Mouse (Mus musculus): ENCODE results near the gene Prps1l1. TPM values are rescaled to one million over a fixed set of nuclear protein-coding genes. Genes with fewer than 3 reads are reported as not detected.

The Prps1l1 gene
- total RNA-seq (2021), result not detected
- long read RNA-seq, experiment 1, result 0 reads
- long read RNA-seq, experiment 2, result 0 reads

- no peak for DNase-seq (ENCODE audit: low spot score in 2 of 2)
These were observed at the start of gene Prps1l1 for GRCm38 (mm10) chr12:34984461-34984860. TSS of gene Prps1l1 (plus strand) at chr12:34984761.

DNA sequence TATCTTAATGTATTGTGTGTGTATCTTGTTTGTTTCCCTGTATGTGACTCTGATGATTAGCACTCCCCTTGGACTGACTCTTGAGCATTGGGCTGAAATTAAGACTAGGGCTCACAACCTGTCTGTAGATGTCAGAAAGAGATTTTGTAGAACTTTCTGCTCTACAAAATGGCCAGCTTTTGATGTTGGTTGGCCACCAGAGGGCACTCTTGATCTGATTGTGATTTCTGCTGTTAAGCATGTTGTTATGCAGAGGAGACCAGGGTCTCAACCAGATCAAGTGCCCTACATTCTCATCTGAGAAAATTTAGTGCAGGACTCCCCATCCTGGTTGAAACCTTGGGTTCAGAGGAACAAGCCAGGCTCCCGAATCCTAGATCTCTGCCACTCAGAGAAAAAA, 46.6 kb upstream of the Prps1l1 start:
- DNase-seq (ENCODE audit: low spot score in 2 of 2), result no peak

DNA sequence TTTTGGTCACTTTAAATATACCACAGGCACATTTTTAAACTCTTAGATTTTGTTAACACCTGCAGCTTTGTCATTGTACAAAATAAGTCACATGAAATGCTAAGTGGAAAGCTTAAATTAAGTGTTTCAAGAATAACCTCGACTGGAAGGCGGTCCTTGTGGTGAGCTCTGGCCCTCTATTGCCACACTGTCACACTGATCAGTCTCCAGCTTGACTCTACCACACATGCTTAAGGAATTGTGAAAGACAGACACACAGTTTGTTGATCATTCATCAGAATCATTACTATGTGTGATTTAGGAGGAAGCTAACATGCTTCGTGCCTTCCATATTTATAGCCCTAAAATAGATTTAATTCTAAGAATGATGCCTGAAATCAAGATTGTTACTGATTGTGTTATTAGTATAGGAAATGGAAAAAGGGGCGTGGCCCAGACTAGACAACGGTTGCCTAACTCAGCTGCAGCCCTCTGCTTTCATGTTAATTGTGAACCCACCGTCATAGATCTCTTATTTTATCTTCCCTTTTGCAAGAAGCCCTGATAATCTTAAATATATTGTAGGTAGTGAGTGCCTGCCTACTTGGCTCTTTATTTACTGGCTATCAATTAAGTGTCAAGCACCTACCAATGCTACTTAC, 35.4 kb upstream of the Prps1l1 start:
- DNase-seq (ENCODE audit: low spot score in 2 of 2), result no peak

GRCm38 (mm10) chr12:34975991-34976390, 8.6 kb upstream of the Prps1l1 start:
- DNase-seq (ENCODE audit: low spot score in 2 of 2), result no peak

DNA sequence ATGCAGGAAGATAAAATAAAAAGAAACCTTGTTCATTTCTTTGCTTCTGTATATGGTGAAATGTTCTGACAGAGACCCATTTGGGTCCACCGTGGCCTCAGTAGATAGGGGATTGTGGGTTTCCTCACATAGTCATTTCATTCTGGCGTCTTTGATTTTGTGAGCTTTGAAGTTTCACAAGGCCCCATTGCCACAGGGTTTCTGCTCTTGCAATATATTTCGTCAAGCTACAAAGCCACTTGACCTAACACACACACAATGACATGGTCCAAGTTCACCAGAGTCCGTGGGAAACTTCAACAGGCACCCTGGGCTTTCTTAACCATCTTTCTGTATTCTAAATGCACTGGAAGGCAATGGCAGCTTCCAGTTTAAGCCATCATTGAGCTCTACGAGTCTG, 1.3 kb downstream of the Prps1l1 start:
- DNase-seq (ENCODE audit: low spot score in 2 of 2), result no peak

DNA sequence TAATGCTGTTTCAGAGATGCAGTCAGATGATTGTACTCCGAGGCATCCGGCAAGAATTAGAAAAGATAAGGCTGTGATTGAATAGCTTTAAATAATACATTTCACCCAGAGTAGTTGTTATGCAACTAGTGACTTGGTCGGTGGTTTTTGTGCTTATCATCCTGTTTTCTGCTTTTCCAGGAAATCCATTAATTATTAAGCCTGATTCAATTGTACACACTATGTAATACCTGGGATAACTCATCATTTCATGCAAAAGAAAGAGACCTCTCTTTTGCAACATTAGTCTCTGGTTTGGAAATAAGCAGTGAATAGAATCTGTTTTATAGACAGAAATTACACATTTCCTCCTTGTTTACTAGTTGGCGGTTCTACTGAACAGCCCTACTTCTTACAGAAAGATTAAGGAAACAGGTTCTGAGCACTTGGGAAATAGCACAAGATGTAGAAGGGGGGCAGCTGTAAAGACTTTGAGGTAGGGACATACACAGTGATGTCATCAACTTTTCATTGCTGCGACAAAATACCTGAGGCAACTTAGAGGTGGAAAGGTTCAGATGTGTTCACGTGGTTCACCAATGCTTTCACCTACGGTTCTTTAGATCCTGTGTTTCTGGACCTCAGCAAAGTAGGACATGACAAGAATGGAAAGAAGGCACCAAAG, 5.1 kb downstream of the Prps1l1 start:
- no peak for DNase-seq (ENCODE audit: low spot score in 2 of 2)

- no peak for DNase-seq (ENCODE audit: low spot score in 2 of 2)
These were observed 5.8 kb downstream of the Prps1l1 start for GRCm38 (mm10) chr12:34990387-34990786.

- no peak for DNase-seq (ENCODE audit: low spot score in 2 of 2)
These were observed 7.3 kb downstream of the Prps1l1 start for GRCm38 (mm10) chr12:34991900-34992299.

DNA sequence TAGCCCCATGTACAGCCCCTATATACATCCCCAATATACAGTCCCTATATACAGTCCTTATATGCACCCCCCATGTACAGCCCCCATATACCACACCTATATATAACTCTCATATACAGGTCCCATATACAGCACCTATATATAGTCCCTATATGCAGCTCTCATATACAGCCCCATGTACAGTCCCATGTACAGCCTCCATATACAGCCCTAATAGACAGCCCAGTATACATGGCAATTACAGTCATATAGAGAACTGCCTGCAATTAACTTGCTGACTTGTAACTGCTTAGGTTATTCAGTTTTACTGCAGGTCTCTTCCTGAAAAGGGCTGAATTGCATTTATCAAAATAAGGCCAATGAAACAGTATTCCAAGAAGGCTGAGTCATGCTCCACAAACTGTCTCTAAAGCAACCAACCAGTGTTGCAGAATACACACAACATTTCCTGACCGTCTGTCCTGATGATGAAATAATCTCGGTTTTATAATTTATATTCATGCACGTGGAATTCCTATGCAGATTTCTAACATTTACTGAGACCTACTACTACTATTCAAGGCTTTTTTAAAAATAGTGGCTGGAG, 13.1 kb downstream of the Prps1l1 start:
- DNase-seq (ENCODE audit: low spot score in 2 of 2), result no peak

DNA sequence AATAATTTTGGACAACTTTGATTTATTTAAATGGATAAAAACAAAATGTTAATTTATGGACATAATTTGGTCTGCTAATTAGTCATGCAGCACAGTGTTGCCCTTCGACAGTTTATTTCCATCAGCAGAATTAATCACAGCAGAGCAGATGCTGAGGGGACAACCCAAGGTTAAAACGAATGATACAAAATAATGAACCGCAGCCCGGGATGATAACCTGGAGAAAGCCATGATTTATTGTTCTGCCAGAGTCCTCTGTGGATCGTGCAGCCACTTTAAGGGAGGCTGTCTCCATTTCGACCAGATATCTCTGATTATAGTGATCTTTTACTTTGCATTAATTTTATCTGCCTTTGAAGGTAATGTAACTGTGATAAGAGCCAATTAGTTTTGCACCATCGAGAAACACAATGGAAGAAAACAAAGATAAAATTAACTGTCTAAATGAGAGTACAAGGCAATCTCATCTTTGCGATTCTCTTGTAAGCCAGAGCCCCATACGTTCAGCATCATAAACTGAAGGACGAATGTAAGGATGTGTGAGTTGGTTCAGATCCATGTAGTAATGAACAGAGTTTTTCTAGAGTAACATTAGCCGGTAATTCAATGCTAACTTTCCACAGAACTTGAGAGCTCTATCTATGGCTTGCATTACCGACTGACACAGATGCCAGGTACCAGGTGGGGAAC, 14.4 kb downstream of the Prps1l1 start:
- DNase-seq (ENCODE audit: low spot score in 2 of 2), result no peak

DNA sequence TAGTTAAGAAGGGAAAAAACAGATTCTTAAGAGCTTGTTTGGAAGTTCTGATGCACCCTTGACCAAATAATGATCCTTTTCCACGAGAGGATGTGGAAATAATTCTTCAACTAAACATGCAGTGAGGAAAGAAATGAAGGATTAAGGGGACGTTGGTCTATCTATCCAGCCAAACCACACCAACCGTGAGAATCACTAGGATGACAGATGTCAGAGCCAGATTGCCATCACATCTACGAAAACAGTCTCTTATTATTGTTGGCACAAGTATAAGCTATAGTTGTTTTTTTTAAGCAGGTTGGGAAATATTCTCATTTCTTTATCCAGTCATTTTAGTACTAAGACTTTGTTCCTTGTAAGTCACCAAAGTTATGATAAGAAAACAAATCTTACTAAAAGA, 15.8 kb downstream of the Prps1l1 start:
- no peak for DNase-seq (ENCODE audit: low spot score in 2 of 2)

DNA sequence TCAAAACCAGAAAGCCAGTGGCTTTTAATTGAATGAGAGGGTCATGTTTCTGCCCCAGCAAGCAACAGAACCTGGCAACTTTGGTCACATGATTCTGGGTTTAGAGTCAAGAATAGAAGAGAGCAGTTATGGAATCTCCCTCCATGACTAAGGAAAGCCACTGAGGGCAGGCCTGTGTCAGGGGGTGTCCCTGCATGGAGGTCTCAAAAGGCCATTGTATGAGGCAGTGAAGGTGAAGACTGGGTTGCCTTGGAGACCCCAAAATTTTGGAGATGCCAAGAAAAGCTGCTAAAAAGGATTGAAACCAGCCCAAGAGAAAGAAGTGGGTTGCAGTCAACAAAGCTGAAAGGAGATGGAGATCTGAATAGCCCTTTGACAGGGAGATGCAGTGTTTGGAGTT, 21.2 kb downstream of the Prps1l1 start:
- no peak for DNase-seq (ENCODE audit: low spot score in 2 of 2)

GRCm38 (mm10) chr12:35007851-35008250, 23.3 kb downstream of the Prps1l1 start:
- DNase-seq (ENCODE audit: low spot score in 2 of 2), result no peak

GRCm38 (mm10) chr12:35008340-35009137, 24.0 kb downstream of the Prps1l1 start:
- no peak for DNase-seq (ENCODE audit: low spot score in 2 of 2)

DNA sequence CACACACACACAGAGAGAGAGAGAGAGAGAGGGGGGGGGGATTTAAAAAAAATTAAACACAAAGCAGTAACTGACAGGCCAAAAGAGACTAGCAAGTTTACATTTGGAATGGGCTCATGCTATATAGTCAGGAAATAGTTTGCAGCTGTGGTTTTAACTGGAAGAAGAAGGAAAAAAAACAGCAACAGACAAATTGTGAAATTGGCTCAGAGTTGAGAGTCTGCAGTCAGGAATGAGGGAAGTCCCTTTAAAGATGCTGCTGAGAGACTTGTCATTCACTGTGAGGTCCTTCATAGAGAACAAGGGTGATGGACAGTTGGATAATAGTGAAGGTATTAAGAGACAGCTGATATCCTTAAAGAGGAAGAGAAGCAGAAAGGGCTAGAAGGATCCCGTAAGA, 26.9 kb downstream of the Prps1l1 start:
- no peak for DNase-seq (ENCODE audit: low spot score in 2 of 2)

DNA sequence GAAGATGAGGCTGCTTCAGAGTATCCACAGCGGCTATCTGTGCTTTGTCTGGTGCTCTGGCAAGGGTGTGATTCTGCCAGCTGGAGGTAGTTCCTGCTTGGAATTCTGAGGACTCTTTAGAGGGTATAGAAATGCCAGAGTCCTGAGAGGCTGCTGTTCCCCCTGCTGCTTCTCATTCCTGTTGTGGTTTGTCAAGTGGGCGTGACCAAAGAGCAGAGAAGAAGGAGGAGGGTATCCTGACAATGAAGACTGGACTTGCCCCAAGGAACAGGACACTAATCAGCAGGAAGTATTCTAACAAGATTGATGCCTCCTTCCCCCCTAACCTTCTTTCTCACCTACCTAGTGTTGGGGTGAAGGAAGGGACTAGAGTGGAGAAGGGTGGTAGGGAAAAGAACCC, 29.4 kb downstream of the Prps1l1 start:
- DNase-seq (ENCODE audit: low spot score in 2 of 2), result no peak

DNA sequence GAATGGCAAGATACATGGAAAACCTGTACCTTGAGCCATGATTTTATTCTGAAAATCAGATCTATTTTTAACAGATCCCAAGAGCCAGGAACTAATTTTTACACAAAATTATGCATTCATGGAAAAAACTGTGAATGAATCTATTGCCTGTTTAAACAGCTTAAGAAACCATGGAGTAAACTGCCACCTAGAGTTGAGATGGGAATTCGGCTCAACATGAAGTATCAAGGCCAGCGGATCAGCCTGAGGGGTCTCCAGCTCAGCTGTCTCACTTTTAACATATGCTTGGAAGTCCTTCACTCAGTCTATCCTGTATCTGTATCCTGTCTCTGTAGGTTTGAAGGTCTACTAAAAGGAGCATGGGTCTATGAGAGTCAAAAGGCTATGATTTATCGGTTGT, 31.5 kb downstream of the Prps1l1 start:
- no peak for DNase-seq (ENCODE audit: low spot score in 2 of 2)

GRCm38 (mm10) chr12:35016481-35017250, 32.1 kb downstream of the Prps1l1 start:
- no peak for DNase-seq (ENCODE audit: low spot score in 2 of 2)

DNA sequence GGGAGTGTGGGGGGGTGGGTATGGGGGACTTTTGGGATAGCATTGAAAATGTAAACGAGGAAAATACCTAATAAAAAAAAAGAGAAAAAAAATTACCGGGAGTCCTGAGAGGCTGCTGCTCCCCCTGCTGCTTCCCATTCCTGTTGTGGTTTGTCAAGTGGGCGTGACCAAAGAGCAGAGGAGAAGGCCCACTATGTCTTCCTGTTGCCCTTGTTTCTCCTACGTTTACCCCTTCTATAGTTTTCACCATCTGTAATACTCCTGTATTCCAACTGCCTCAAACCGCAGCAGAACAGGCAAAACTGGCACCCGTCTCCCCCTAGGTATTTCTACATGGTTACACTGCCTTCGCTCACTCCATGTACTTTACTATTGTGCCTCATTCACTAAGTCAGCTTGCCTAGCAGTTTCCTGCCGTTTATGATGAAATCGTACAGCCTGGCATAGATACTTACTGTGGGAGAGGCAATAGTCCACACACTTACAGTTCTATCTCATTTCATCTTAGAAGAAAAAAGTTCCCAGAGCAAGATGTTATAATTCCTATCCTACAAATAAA, 34.2 kb downstream of the Prps1l1 start:
- DNase-seq (ENCODE audit: low spot score in 2 of 2), result no peak

DNA sequence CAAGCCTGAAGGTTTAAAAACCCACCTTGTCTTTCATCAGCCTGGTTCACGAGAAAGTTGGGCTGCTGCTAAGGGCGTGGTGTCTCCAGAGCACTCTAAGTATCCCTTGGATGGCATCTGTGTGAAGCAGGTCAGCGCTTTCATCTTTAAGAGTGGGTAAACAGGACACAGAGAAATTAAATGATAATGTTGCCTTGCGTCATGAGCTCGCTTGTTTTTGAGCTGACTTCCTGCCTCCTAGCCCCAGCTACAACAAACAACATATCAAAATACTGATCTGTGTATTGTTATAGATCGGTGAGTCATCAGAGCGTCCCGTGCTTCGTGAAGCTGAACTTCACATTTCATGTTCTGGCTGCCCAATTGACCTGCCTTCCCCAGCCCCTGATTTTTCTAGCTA, 36.7 kb downstream of the Prps1l1 start:
- no peak for DNase-seq (ENCODE audit: low spot score in 2 of 2)
